Comparison of ENCODE assay signal across 17 mouse cellular contexts in the genomic region with DNA sequence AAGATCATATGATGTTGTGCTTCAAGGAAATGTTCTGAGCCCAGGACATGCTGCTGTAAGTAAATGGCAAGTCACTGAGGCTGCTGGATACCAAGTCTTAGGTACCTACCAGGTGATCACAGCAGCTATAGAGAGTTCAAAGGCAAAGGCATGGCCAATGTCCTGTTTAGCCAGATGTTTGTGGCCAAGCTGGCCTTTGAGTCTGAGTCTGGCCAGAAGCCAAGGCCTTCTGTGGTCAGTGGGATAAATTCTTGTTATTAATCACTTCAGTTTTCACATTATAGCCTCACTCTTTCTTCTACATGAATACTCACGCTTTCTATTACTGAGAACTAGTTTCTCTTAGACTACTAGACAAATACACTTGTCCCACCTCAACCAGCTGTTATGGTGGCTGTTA.
DNase-seq lines count a peak whose midpoint lies in the region.
"Had no signal": no experiment of that assay in that cellular context is flagged by ENCODE, and none has a peak within 500 bp of the region (broad histone marks: within the 10 kb centered on the region; RNA-seq: fewer than 3 reads in every experiment).

No protein-coding gene starts in this region.

- DNase-seq in kidney, postnatal 10 days, result peak; percentile 16
- no peak for DNase-seq in kidney, postnatal 14 days
- peak; percentile 1 for DNase-seq in NIH3T3 (ENCODE audit: low read depth)
- DNase-seq in adrenal gland, postnatal 10 days, result peak; percentile 11
- DNase-seq in adrenal gland, postnatal 36 days, result peak; percentile 12 to 64
- no peak for DNase-seq in thymus, postnatal 0 days (ENCODE audit: low spot score)
- no peak for DNase-seq in embryo, embryonic 9.5 days (ENCODE audit: extremely low spot score)
- DNase-seq in layer of hippocampus, postnatal 36 days, result no peak
- DNase-seq: cerebellum, adult 11-12 months; cerebellum, adult 8-10 months; cerebellum, postnatal 36 days; embryo, embryonic 11 days; gastrocnemius, adult 2 months; gastrocnemius, postnatal 25 days; heart, adult 18-20 months; heart, postnatal 10 days; heart, postnatal 36 days had no signal

Comparison
In these comparisons a context has a peak if more than half of its experiments do, and no peak if none do; other contexts are left out.
1. DNase-seq: peak in kidney, postnatal 10 days (single experiment), NIH3T3 (single experiment), adrenal gland, postnatal 10 days (single experiment) and adrenal gland, postnatal 36 days (2 of 2); none in kidney, postnatal 14 days (single experiment), thymus, postnatal 0 days (single experiment), embryo, embryonic 9.5 days (single experiment) and layer of hippocampus, postnatal 36 days (0 of 2).